Mouse (Mus musculus): ENCODE results near the gene Wipf1. TPM values are rescaled to one million over a fixed set of nuclear protein-coding genes. Genes with fewer than 3 reads are reported as not detected.

The Wipf1 gene
- total and polyA plus RNA-seq, 2 experiments from 2014 or later, result 1.7 to 2.9 TPM

DNA sequence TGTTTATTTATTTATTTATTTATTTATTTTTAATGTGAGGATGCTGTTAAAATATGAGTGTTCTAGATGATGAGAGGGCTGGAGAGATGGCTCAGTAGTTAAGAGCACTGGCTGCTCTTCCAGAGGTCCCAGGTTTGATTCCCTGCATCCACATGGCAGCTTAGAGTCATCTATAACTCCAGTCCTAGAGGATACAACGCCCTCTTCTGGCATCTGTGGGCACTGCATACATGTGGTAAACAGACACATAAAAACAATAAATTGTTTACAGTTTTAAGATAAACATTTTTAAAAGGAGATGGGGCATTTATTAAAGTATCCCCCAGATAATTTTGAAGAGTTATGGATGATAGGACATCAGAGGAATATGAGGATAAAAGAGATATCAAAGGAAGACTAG is 10.2 kb upstream of the Wipf1 start:
- Histone ChIP-seq H3K9ac (replicated peaks; ENCODE audit: low read depth, low read length) (no peak overlapping the region), H3K9me3 (replicated peaks; ENCODE audit: control insufficient read depth, low read length) (no peaks in the 10 kb centered on the region), H3K36me3 (replicated peaks; ENCODE audit: control insufficient read depth, insufficient read depth, low read length) (no peaks in the 10 kb centered on the region), H3K4me3 (ENCODE audit: low read depth, low read length) (no peak overlapping the region), H3K27me3 (ENCODE audit: control insufficient read depth, insufficient read depth, low read length) (peaks cover 3% of the 10 kb centered on the region; the same call in 1 of the 2 replicates), H3K4me1 (ENCODE audit: control insufficient read depth, insufficient read depth) (peaks cover 5% of the 10 kb centered on the region; the same call in 1 of the 2 replicates), H3K4me2 (ENCODE audit: low read depth, low read length) (no peak overlapping the region), H3K27ac (ENCODE audit: low read depth) (no peak overlapping the region)
- 18% methylated on average over 1 of the region's 1 CpGs for WGBS
- DNase-seq (ENCODE audit: low spot score), result no peak
- TF ChIP-seq CTCF (IDR thresholded peaks at IDR 0.05; ENCODE audit: low read depth) (no peak), EP300 (IDR thresholded peaks at IDR 0.05; ENCODE audit: low read depth) (no peak)
- no peak for ATAC-seq (ENCODE audit: insufficient read depth, low read depth)

DNA sequence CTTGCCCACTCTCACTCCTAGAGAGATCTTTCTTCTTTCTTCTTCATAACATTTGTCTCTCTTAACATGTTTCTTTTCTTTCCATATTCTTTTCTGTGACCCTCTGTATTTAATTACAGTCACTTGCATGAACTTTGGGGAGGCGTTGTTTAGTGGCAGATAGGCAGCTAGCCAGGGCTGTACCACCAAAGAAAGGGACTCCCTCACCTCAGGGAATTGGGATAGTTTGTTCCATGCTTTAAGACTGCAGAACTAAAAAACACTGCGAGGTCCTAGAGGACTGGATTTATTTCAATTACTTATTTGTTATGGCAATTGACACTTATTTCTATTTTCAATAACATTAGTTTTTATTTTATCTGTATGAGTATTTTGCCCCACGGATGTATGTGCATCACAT is 9.6 kb upstream of the Wipf1 start:
- H3K4me1 ChIP-seq (ENCODE audit: control insufficient read depth, insufficient read depth), result peaks cover 5% of the 10 kb centered on the region; the same call in 1 of the 2 replicates
- no peak overlapping the region for H3K4me3 ChIP-seq (ENCODE audit: low read depth, low read length)
- no peak for TF ChIP-seq EP300 (IDR thresholded peaks at IDR 0.05; ENCODE audit: low read depth)
- no peak for TF ChIP-seq CTCF (IDR thresholded peaks at IDR 0.05; ENCODE audit: low read depth)
- H3K36me3 ChIP-seq (replicated peaks; ENCODE audit: control insufficient read depth, insufficient read depth, low read length), result no peaks in the 10 kb centered on the region
- H3K4me2 ChIP-seq (ENCODE audit: low read depth, low read length), result no peak overlapping the region
- 68% methylated on average over 3 of the region's 3 CpGs for WGBS
- no peak for ATAC-seq (ENCODE audit: insufficient read depth, low read depth)
- H3K27me3 ChIP-seq (ENCODE audit: control insufficient read depth, insufficient read depth, low read length), result peaks cover 3% of the 10 kb centered on the region; the same call in 1 of the 2 replicates
- H3K9me3 ChIP-seq (replicated peaks; ENCODE audit: control insufficient read depth, low read length), result no peaks in the 10 kb centered on the region
- no peak overlapping the region for H3K9ac ChIP-seq (replicated peaks; ENCODE audit: low read depth, low read length)
- no peak for DNase-seq (ENCODE audit: low spot score)
- H3K27ac ChIP-seq (ENCODE audit: low read depth), result no peak overlapping the region

GRCm38 (mm10) chr2:73538590-73538989 is 9.1 kb upstream of the Wipf1 start:
- Histone ChIP-seq H3K27ac (ENCODE audit: low read depth) (no peak overlapping the region), H3K27me3 (ENCODE audit: control insufficient read depth, insufficient read depth, low read length) (peaks cover 3% of the 10 kb centered on the region; the same call in 1 of the 2 replicates), H3K9ac (replicated peaks; ENCODE audit: low read depth, low read length) (no peak overlapping the region), H3K4me3 (ENCODE audit: low read depth, low read length) (no peak overlapping the region), H3K36me3 (replicated peaks; ENCODE audit: control insufficient read depth, insufficient read depth, low read length) (no peaks in the 10 kb centered on the region), H3K4me2 (ENCODE audit: low read depth, low read length) (no peak overlapping the region), H3K4me1 (ENCODE audit: control insufficient read depth, insufficient read depth) (peaks cover 5% of the 10 kb centered on the region; the same call in 1 of the 2 replicates), H3K9me3 (replicated peaks; ENCODE audit: control insufficient read depth, low read length) (no peaks in the 10 kb centered on the region)
- ATAC-seq (ENCODE audit: insufficient read depth, low read depth), result no peak
- WGBS, result 44% methylated on average over 13 of the region's 13 CpGs
- no peak for TF ChIP-seq CTCF (IDR thresholded peaks at IDR 0.05; ENCODE audit: low read depth)
- no peak for DNase-seq (ENCODE audit: low spot score)

DNA sequence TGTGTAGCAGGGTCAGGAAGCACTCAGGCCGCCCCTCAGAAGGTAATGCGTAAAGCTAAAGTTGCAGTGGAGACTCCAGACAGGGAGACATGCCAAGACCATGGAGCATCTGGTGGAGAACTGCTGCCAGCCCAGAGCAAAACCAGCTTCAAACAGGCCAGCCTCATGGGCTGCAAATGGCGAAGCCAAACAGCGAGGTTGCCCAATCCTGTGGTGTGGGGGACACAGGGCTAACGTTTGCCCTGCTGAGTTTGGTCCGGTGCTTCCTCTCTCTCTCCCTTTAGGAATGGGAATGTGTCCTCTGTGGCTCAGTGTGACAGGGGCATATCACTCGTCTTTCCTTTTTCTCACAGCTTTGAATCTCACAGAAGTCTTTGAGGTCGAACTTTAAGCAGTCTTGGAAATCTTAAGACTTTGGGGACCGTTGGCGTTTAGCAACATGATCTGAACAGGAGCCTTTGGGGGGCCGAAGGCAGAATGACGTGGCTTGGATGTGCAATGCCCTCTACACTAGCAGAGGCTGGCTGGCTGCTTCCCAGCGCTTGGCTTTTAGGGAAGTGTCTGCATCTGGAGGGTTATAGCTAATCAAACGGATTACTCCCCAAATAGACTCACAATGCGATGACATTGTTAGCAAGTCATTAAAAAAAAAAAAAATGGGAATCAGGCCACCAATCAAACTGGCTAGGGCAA is 6.7 kb upstream of the Wipf1 start:
- H3K27ac ChIP-seq (ENCODE audit: low read depth), result no peak overlapping the region
- TF ChIP-seq CTCF (IDR thresholded peaks at IDR 0.05; ENCODE audit: low read depth) (no peak), EP300 (IDR thresholded peaks at IDR 0.05; ENCODE audit: low read depth) (no peak)
- H3K27me3 ChIP-seq (ENCODE audit: control insufficient read depth, insufficient read depth, low read length), result peaks cover 3% of the 10 kb centered on the region; the same call in 1 of the 2 replicates
- H3K9me3 ChIP-seq (replicated peaks; ENCODE audit: control insufficient read depth, low read length), result no peaks in the 10 kb centered on the region
- ATAC-seq (ENCODE audit: insufficient read depth, low read depth) (no peak), DNase-seq (ENCODE audit: low spot score) (no peak)
- H3K4me3 ChIP-seq (ENCODE audit: low read depth, low read length), result no peak overlapping the region
- WGBS, result 72% methylated on average over 15 of the region's 15 CpGs
- peaks cover 6% of the 10 kb centered on the region; the same call in 1 of the 2 replicates for H3K4me1 ChIP-seq (ENCODE audit: control insufficient read depth, insufficient read depth)
- no peaks in the 10 kb centered on the region for H3K36me3 ChIP-seq (replicated peaks; ENCODE audit: control insufficient read depth, insufficient read depth, low read length)
- H3K9ac ChIP-seq (replicated peaks; ENCODE audit: low read depth, low read length), result no peak overlapping the region
- no peak overlapping the region for H3K4me2 ChIP-seq (ENCODE audit: low read depth, low read length)

DNA sequence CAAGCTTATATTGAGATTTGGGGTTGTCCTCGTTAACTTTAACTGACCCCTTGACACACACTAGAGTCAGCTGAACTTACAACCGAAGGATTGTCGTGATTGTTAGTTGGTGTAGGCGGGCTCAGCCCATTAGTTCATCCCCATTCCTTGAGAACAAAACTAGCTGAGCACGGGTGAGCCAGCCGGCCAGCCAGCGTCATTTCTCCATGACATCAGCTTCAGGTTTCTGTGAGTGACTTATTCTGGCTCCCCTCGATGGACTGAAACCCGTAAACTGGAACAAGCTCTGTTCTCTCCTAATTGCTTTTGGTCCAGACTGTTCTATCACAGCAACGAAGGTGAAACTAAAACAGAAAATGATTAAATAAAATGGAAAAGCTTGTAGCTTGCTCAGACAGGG is 5.2 kb upstream of the Wipf1 start:
- no peak for TF ChIP-seq CTCF (IDR thresholded peaks at IDR 0.05; ENCODE audit: low read depth)
- TF ChIP-seq EP300 (IDR thresholded peaks at IDR 0.05; ENCODE audit: low read depth), result no peak
- 78% methylated on average over 10 of the region's 10 CpGs for WGBS

DNA sequence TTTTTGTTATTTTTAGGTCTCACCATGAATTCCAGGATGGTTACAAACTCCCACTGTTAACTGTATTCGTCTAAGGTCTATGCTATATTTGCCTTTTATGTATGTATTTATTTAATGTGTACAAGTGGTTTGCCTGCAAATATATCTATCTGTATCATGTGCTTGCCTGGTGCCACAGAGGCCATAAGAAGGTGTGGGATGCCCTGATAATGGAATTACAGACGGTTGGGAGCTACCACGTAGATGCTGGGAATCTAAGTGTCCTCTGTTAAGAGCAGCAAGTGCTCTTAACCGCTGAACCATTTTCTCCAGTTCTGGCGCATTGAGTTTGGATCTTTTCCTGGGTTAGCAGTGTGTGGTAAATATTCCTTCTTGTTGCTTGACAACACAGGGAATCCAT is 953 bp upstream of the Wipf1 start:
- H3K9ac ChIP-seq (replicated peaks; ENCODE audit: low read depth, low read length), result no peak overlapping the region
- H3K4me3 ChIP-seq (ENCODE audit: low read depth, low read length), result no peak overlapping the region
- peaks cover 8% of the 10 kb centered on the region; the same call in 1 of the 2 replicates for H3K4me1 ChIP-seq (ENCODE audit: control insufficient read depth, insufficient read depth)
- no peaks in the 10 kb centered on the region for H3K27me3 ChIP-seq (ENCODE audit: control insufficient read depth, insufficient read depth, low read length)
- H3K36me3 ChIP-seq (replicated peaks; ENCODE audit: control insufficient read depth, insufficient read depth, low read length), result no peaks in the 10 kb centered on the region
- no peak for ATAC-seq (ENCODE audit: insufficient read depth, low read depth)
- WGBS, result 73% methylated on average over 5 of the region's 5 CpGs
- H3K9me3 ChIP-seq (replicated peaks; ENCODE audit: control insufficient read depth, low read length), result no peaks in the 10 kb centered on the region
- no peak overlapping the region for H3K27ac ChIP-seq (ENCODE audit: low read depth)
- TF ChIP-seq EP300 (IDR thresholded peaks at IDR 0.05; ENCODE audit: low read depth) (no peak), CTCF (IDR thresholded peaks at IDR 0.05; ENCODE audit: low read depth) (no peak)
- no peak for DNase-seq (ENCODE audit: low spot score)
- no peak overlapping the region for H3K4me2 ChIP-seq (ENCODE audit: low read depth, low read length)

More for the DNA sequence above, 5.2 kb upstream of the Wipf1 start:
- no peak for ATAC-seq (ENCODE audit: insufficient read depth, low read depth)
- Histone ChIP-seq H3K4me2 (ENCODE audit: low read depth, low read length) (no peak overlapping the region), H3K9ac (replicated peaks; ENCODE audit: low read depth, low read length) (no peak overlapping the region), H3K36me3 (replicated peaks; ENCODE audit: control insufficient read depth, insufficient read depth, low read length) (no peaks in the 10 kb centered on the region), H3K4me1 (ENCODE audit: control insufficient read depth, insufficient read depth) (peaks cover 8% of the 10 kb centered on the region; the same call in 1 of the 2 replicates), H3K27me3 (ENCODE audit: control insufficient read depth, insufficient read depth, low read length) (peaks cover 3% of the 10 kb centered on the region; the same call in 1 of the 2 replicates), H3K9me3 (replicated peaks; ENCODE audit: control insufficient read depth, low read length) (no peaks in the 10 kb centered on the region), H3K27ac (ENCODE audit: low read depth) (no peak overlapping the region), H3K4me3 (ENCODE audit: low read depth, low read length) (no peak overlapping the region)
- no peak for DNase-seq (ENCODE audit: low spot score)

Measured in heart, postnatal 0 days (tissue).